Mouse (Mus musculus) CH12.LX (cell line): ENCODE measurements around the gene Macrod1. TPM values are rescaled to one million over a fixed set of nuclear protein-coding genes. Genes with fewer than 3 reads are reported as not detected.

ENCODE experiments used
- DNase-seq: peaks from one replicate; pipeline ENCODE4 v3.0.0-alpha.2; 2013; ENCODE audit errors: extremely low read depth
- H3K27ac ChIP-seq: 2 replicates; pipeline ENCODE4 v1.5.1; 2012; ENCODE audit warnings: low read depth, mild to moderate bottlenecking, control low read depth, moderate library complexity; ENCODE audit not compliant: insufficient read depth
- H3K27me3 ChIP-seq: replicated peaks from 2 replicates; pipeline ENCODE3; 2012; ENCODE audit warnings: inconsistent platforms
- H3K36me3 ChIP-seq, 2 experiments: replicated peaks in 1 of 2; 2 replicates each; pipeline versions ENCODE3 to v1.6.1; 2012; ENCODE audit warnings: inconsistent platforms in 1 of 2, low read length in 1 of 2, mild to moderate bottlenecking in 1 of 2, mixed read lengths in 1 of 2, moderate library complexity in 1 of 2; ENCODE audit not compliant: control insufficient read depth in 1 of 2, insufficient read depth in 1 of 2
- H3K4me1 ChIP-seq, 2 experiments: 2 replicates each; pipeline ENCODE4 v1.6.1; 2012; ENCODE audit warnings: inconsistent platforms in 1 of 2, moderate library complexity in 1 of 2; ENCODE audit not compliant: insufficient read depth in 2 of 2, control insufficient read depth in 1 of 2
- H3K4me2 ChIP-seq: 2 replicates; pipeline ENCODE4 v1.6.1; 2012; ENCODE audit warnings: low read depth, mild to moderate bottlenecking, control low read depth; ENCODE audit not compliant: poor library complexity, insufficient read depth, severe bottlenecking
- H3K4me3 ChIP-seq, 3 experiments: fragments of 150-350 bp in 1 of 3; sonication (generic) in 1 of 3; replicated peaks in 1 of 3; 2 replicates each; pipeline versions ENCODE3 to v1.5.1; 2011 to 2012; ENCODE audit warnings: low read depth in 2 of 3, low read length in 2 of 3, mild to moderate bottlenecking in 2 of 3, moderate library complexity in 2 of 3, control low read depth in 1 of 3, improper control_type of control experiment in 1 of 3, inconsistent platforms in 1 of 3, mixed read lengths in 1 of 3; ENCODE audit not compliant: poor library complexity in 1 of 3
- H3K79me2 ChIP-seq: replicated peaks from 2 replicates; pipeline ENCODE4 v1.6.1; 2012; ENCODE audit warnings: mild to moderate bottlenecking, moderate library complexity; ENCODE audit not compliant: control insufficient read depth, poor library complexity, insufficient read depth, severe bottlenecking; ENCODE audit errors: extremely low read depth
- H3K9ac ChIP-seq: 2 replicates; pipeline ENCODE4 v1.6.1; 2012; ENCODE audit warnings: low read depth, mild to moderate bottlenecking, control low read depth, moderate library complexity; ENCODE audit not compliant: insufficient read depth
- H3K9me3 ChIP-seq: replicated peaks from 2 replicates; pipeline ENCODE3; 2012; ENCODE audit warnings: low read length, inconsistent platforms, mixed read lengths
- CHD1 ChIP-seq: IDR thresholded peaks from 2 replicates; pipeline ENCODE4 v1.6.1; 2012; ENCODE audit warnings: low read depth, low read length, improper control_type of control experiment, inconsistent platforms
- CHD2 ChIP-seq: IDR thresholded peaks from 2 replicates; pipeline ENCODE4 v1.6.1; 2011; ENCODE audit warnings: low read length, improper control_type of control experiment
- CTCF ChIP-seq, 2 experiments: IDR thresholded peaks in 1 of 2; conservative IDR thresholded peaks in 1 of 2; 2 replicates each; pipeline ENCODE4 v1.5.1; 2011 to 2012; ENCODE audit warnings: low read depth in 2 of 2, low read length in 2 of 2, improper control_type of control experiment in 1 of 2, inconsistent platforms in 1 of 2, mild to moderate bottlenecking in 1 of 2, moderate library complexity in 1 of 2
- E2F4 ChIP-seq: IDR thresholded peaks from 2 replicates; pipeline ENCODE4 v1.6.1; 2011; ENCODE audit warnings: low read depth, low read length, improper control_type of control experiment; ENCODE audit not compliant: insufficient replicate concordance
- ETS1 ChIP-seq: conservative IDR thresholded peaks from 2 replicates; pipeline ENCODE4 v1.6.1; 2012; ENCODE audit warnings: low read depth, mild to moderate bottlenecking, inconsistent platforms, low read length, improper control_type of control experiment, moderate library complexity
- GABPA ChIP-seq: IDR thresholded peaks from 2 replicates; pipeline ENCODE4 v1.6.1; 2012; ENCODE audit warnings: low read depth, low read length, improper control_type of control experiment, inconsistent platforms; ENCODE audit not compliant: insufficient replicate concordance
- JUN ChIP-seq: IDR thresholded peaks from 2 replicates; pipeline ENCODE4 v1.6.1; 2011; ENCODE audit warnings: low read depth, mild to moderate bottlenecking, low read length, improper control_type of control experiment, moderate library complexity; ENCODE audit not compliant: insufficient read depth
- KAT2A ChIP-seq: IDR thresholded peaks from 2 replicates; pipeline ENCODE4 v1.6.1; 2012; ENCODE audit warnings: low read length, improper control_type of control experiment, inconsistent platforms; ENCODE audit not compliant: insufficient replicate concordance
- MAX ChIP-seq: IDR thresholded peaks from 2 replicates; pipeline ENCODE4 v1.6.1; 2011; ENCODE audit warnings: low read length, improper control_type of control experiment
- MAZ ChIP-seq: IDR thresholded peaks from 2 replicates; pipeline ENCODE4 v1.6.1; 2012; ENCODE audit warnings: low read depth, mild to moderate bottlenecking, inconsistent platforms, low read length, improper control_type of control experiment, moderate library complexity
- MEF2A ChIP-seq: IDR thresholded peaks from 2 replicates; pipeline ENCODE4 v1.6.1; 2014; ENCODE audit warnings: low read depth, mild to moderate bottlenecking, inconsistent platforms, low read length, improper control_type of control experiment, borderline replicate concordance
- MXI1 ChIP-seq: IDR thresholded peaks from 2 replicates; pipeline ENCODE4 v1.6.1; 2011; ENCODE audit warnings: mild to moderate bottlenecking, low read depth, low read length, improper control_type of control experiment
- MYC ChIP-seq: IDR thresholded peaks from 2 replicates; pipeline ENCODE4 v1.6.1; 2011; ENCODE audit warnings: low read depth, mild to moderate bottlenecking, improper control_type of control experiment, low read length
- NRF1 ChIP-seq: IDR thresholded peaks from 2 replicates; pipeline ENCODE4 v1.6.1; 2014; ENCODE audit warnings: low read depth, mild to moderate bottlenecking, inconsistent platforms, low read length, improper control_type of control experiment, moderate library complexity
- POLR2AphosphoS2 ChIP-seq: IDR thresholded peaks from 2 replicates; pipeline ENCODE4 v1.6.1; 2011; ENCODE audit warnings: low read depth, low read length, improper control_type of control experiment
- SIN3A ChIP-seq: IDR thresholded peaks from 2 replicates; pipeline ENCODE4 v1.6.1; 2012; ENCODE audit warnings: low read length, improper control_type of control experiment, inconsistent platforms
- UBTF ChIP-seq: IDR thresholded peaks from 2 replicates; pipeline ENCODE4 v1.6.1; 2012; ENCODE audit warnings: low read depth, mild to moderate bottlenecking, inconsistent platforms, low read length, improper control_type of control experiment, moderate library complexity
- ZC3H11A ChIP-seq: IDR thresholded peaks from 2 replicates; pipeline ENCODE4 v1.6.1; 2012; ENCODE audit warnings: low read depth, mild to moderate bottlenecking, inconsistent platforms, low read length, improper control_type of control experiment
- ZMIZ1 ChIP-seq: IDR thresholded peaks from 2 replicates; pipeline ENCODE4 v1.6.1; 2012; ENCODE audit warnings: low read depth, mild to moderate bottlenecking, inconsistent platforms, low read length, improper control_type of control experiment
- ZNF384 ChIP-seq: IDR thresholded peaks from 2 replicates; pipeline ENCODE4 v1.6.1; 2012; ENCODE audit warnings: low read depth, low read length, improper control_type of control experiment, inconsistent platforms
- dilution Hi-C: fragments of 300-500 bp; cut with MboI; formaldehyde crosslinking; loops from 2 replicates; pipeline ENCODE4 v1.14.3; 2020; ENCODE audit warnings: low sequenced_read_pairs; ENCODE audit not compliant: extremely low pct_unique_long_range_greater_than_20kb, extremely low pct_ligation_motif_present
- in situ Hi-C: fragments of 300-500 bp; cut with MboI; formaldehyde crosslinking; loops from 3 replicates; pipeline ENCODE4 v1.14.3; 2019; ENCODE audit warnings: low sequenced_read_pairs, low pct_ligation_motif_present, low pct_unique_long_range_greater_than_20kb, mixed read lengths
- polyA plus RNA-seq: library from polyadenylated mRNA; unstranded; fragments of >175 nt; gene quantifications from 2 replicates; pipeline ENCODE4 v1.2.1, GENCODE M21; 2012; ENCODE audit warnings: low read depth; ENCODE audit not compliant: insufficient read length
- total RNA-seq, 2 experiments: library from RNA; depleted of rRNA; stranded (reverse); fragments of 300-350 nt in 1 of 2; fragments of >200 nt in 1 of 2; gene quantifications; 2 replicates each; pipeline ENCODE4 v1.2.3; 2012 to 2014

Gene Macrod1
- total and polyA plus RNA-seq, 3 experiments, result 1.0 TPM; not detected in 2

DNA sequence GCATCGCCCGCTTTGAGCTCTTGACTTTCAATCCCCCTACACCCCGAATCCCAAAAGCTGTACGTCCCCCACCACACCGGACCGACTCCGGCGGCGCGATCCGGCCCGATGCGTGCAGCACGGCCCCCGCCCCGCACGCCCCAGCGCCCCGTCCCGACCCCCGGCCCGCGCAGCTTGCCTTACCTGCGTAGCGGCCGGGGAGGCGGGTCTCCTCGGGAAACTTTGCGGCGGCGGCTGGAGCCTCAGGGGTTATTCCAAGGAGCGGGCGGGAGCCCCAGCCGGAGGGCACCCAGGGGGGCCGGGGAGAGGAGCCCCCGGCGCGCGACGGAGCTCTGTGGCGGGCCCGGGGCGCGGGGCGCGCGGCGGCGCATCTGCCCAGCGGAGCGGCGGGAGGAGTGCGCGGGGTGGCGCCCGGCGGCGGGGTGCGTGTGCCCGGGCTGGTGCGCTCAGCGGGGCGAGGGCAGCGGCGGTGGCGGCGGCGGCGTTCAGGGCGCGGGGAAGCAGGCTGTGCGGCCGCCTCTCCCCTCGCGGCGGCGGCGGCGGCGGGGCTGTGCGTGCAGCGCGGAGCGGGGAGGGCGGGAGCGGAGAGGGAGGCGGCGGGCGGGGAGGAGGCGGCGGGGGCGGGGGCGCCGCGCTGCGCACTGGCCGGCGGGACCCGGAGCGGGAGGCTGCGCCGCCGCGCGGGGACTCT lies 109.0 kb downstream of the Macrod1 start:
- in situ Hi-C loops (no loop called here), dilution Hi-C loops (no loop called here)
- Histone ChIP-seq H3K4me2 (no peak overlapping the region), H3K27me3 (peaks cover 82% of the 10 kb centered on the region), H3K27ac (no peak overlapping the region), H3K9me3 (peaks cover 4% of the 10 kb centered on the region), H3K4me1 (no peaks in the 10 kb centered on the region), H3K79me2 (no peaks in the 10 kb centered on the region), H3K9ac (no peak overlapping the region), H3K4me3 (no peak overlapping the region), H3K36me3 (no peaks in the 10 kb centered on the region)
- no peak for TF ChIP-seq MAX
- TF ChIP-seq GABPA, result no peak
- no peak for TF ChIP-seq CHD2
- TF ChIP-seq JUN, result no peak
- TF ChIP-seq UBTF, result no peak
- TF ChIP-seq CHD1, result no peak
- TF ChIP-seq MXI1, result no peak
- no peak for TF ChIP-seq MEF2A
- TF ChIP-seq NRF1, result no peak
- TF ChIP-seq POLR2AphosphoS2, result no peak
- TF ChIP-seq MYC, result no peak
- no peak for TF ChIP-seq ZC3H11A
- TF ChIP-seq CTCF (conservative IDR thresholded peaks at IDR 0.05 in 1 of 2, IDR thresholded peaks at IDR 0.05 in 1 of 2; ENCODE audit: low read depth in 2 of 2, low read length in 2 of 2), result no peak
- no peak for TF ChIP-seq E2F4
- no peak for TF ChIP-seq KAT2A
- DNase-seq, result no peak

DNA sequence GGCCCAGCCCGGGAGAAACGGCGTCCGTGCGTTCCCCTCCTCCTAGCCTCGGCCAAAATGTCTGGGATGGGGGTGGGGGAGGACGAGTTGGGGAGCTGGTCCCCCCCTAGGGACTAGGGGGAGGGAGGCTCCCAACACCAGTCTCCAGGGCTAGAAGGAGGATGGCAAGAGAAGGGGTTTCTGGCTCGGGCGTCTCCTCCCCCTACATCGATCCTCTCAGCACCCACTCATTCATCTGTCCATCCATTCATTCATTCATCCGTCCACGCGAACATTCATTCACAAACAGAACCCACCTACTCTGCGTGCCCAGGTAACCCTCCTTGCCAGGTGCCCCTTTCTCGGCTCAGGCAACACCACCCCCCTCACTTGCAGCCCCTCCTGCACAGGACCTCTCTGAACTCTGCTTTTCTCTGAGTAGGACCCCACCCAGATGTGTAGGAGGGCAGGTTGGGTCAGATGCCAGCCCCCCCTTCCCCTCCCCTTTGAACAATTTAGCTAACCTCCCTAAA lies 109.6 kb downstream of the Macrod1 start:
- DNase-seq, result no peak
- Histone ChIP-seq H3K79me2 (no peaks in the 10 kb centered on the region), H3K4me1 (peaks cover under 1 to 2% of the 10 kb centered on the region in 2 experiments; a peak in 2 of 4 replicates), H3K27me3 (peaks cover 81% of the 10 kb centered on the region), H3K36me3 (no peaks in the 10 kb centered on the region), H3K4me2 (no peak overlapping the region), H3K27ac (no peak overlapping the region), H3K9ac (no peak overlapping the region), H3K4me3 (no peak overlapping the region), H3K9me3 (peaks cover 4% of the 10 kb centered on the region)
- dilution Hi-C loops, result no loop called here
- TF ChIP-seq ZMIZ1, result no peak
- no peak for TF ChIP-seq SIN3A
- TF ChIP-seq ETS1, result no peak
- no peak for TF ChIP-seq ZNF384
- TF ChIP-seq MAZ, result no peak
- TF ChIP-seq E2F4, result no peak
- no peak for TF ChIP-seq CTCF (conservative IDR thresholded peaks at IDR 0.05 in 1 of 2, IDR thresholded peaks at IDR 0.05 in 1 of 2; ENCODE audit: low read depth in 2 of 2, low read length in 2 of 2)
- in situ Hi-C loops, result no loop called here
